Mouse (Mus musculus): Measurements from ENCODE around the gene Sat1. TPM values are rescaled to one million over a fixed set of nuclear protein-coding genes. Genes with fewer than 3 reads are reported as not detected.

The Sat1 gene
- 63.1 and 75.1 TPM in 2 replicates for polyA plus RNA-seq (2014; fragmentation: Nextera tagmentation; extraction: Ambion mirVana)

DNA sequence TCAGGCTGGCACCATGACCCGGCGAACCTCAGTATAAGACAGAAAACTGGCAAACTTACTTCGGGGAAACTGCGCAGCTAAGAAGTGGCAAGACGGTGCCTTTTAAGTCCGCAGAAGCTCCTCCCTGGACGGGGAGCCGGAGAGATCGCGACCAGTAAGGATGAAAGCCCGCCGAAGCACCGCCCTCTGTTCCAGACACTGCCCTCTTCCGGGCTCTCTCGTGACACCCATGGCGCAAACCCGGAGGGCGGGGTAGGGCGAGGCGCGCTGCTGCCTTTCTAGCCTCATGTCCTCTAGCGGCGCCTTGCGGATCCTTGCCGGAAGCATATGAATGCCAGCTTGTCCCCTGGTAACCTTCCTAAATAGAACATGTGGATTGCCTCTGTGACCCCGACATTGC, at the start of gene Sat1:
Gene Sat1 (minus strand): TSS at position 179 of the 400 bp plus-strand sequence.
- H3K9me3 ChIP-seq (ENCODE audit: control insufficient read depth, low read length) = no peaks in the 10 kb centered on the region
- H3K27me3 ChIP-seq (ENCODE audit: control insufficient read depth, insufficient read depth, low read length) = no peaks in the 10 kb centered on the region
- H3K4me2 ChIP-seq (ENCODE audit: low read depth, low read length) = peak within 1 kb of the TSS; percentile 48
- H3K36me3 ChIP-seq (ENCODE audit: control insufficient read depth, insufficient read depth, low read length) = no peaks in the 10 kb centered on the region
- no peak within 1 kb of the TSS; the same call in 1 of the 2 replicates for H3K9ac ChIP-seq (replicated peaks; ENCODE audit: low read depth, low read length)
- no peaks in the 10 kb centered on the region for H3K4me1 ChIP-seq (ENCODE audit: control insufficient read depth, insufficient read depth, low read length)
- peak within 1 kb of the TSS; percentile 44 for H3K4me3 ChIP-seq (ENCODE audit: low read depth, low read length)
- ATAC-seq (ENCODE audit: low read depth) = peak; percentile 99
- 12% methylated on average over 26 of the region's 26 CpGs for WGBS
- H3K27ac ChIP-seq (ENCODE audit: low read depth, low read length) = no peak within 1 kb of the TSS

DNA sequence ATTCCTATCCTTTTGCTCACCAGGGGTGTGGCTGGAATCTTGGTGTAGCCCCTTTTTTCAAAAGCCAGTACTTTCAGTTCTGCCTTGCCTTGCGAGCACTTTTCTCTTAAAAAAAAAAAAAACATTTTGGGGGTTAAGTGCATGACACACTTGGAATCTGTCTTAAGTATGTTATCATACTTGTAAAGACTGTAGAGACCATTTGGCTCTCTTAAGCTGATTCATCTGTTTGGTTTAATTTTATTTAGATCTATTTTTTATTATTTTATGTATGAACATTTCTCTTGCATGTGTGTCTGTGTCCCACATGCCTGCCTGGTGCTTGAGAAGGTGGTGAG, 46.6 kb upstream of the Sat1 start:
- Histone ChIP-seq H3K4me3 (ENCODE audit: low read depth, low read length) (peak overlapping the region; percentile 49), H3K27me3 (ENCODE audit: control insufficient read depth, insufficient read depth, low read length) (no peaks in the 10 kb centered on the region), H3K27ac (ENCODE audit: low read depth, low read length) (no peak overlapping the region), H3K9me3 (ENCODE audit: control insufficient read depth, low read length) (no peaks in the 10 kb centered on the region), H3K9ac (replicated peaks; ENCODE audit: low read depth, low read length) (peak overlapping the region; percentile 58), H3K36me3 (ENCODE audit: control insufficient read depth, insufficient read depth, low read length) (no peaks in the 10 kb centered on the region), H3K4me2 (ENCODE audit: low read depth, low read length) (peak overlapping the region; percentile 42), H3K4me1 (ENCODE audit: control insufficient read depth, insufficient read depth, low read length) (no peaks in the 10 kb centered on the region)
- no peak for ATAC-seq (ENCODE audit: low read depth)
- 64% methylated on average over 1 of the region's 1 CpGs for WGBS

DNA sequence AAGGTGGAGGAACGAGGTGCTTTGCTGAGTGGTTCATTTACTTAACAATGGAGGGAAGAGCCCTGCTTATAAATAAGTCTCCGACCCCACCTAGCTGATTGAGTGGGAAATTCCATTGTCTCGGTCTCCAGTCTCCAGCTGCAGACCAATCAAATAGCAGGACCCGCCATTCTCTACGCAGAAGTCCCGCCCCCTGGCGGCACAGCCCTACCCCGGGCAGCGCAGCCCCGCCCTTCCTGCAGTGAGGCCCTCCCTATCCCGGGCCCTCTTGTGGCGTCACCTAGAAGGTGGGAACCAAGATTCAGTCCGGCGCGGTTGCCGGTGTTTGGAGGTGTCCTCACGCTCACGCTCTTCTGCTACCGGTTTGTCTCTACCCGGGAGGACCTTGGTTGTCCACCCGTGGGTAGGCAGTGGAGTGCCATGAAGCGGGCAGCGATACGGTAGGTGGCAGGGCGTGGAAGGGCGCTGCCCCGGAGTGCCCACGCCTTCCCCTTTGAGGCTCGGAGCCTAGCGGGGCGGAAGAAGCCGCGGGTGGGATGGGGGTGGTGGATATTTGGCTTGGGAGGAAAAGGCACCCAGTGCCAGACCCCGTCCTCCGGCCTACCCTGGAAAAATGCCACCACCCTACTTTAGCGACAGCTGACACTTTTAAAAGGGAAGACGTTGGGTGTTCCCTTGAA, 46.1 kb upstream of the Sat1 start, which contains the start of gene Acot9:
Gene Acot9 (plus strand): TSS at position 209 of the 680 bp plus-strand sequence.
- Histone ChIP-seq H3K4me3 (ENCODE audit: low read depth, low read length) (peak within 1 kb of the TSS; percentile 49), H3K9me3 (ENCODE audit: control insufficient read depth, low read length) (no peaks in the 10 kb centered on the region), H3K4me2 (ENCODE audit: low read depth, low read length) (peak within 1 kb of the TSS; percentile 42), H3K27me3 (ENCODE audit: control insufficient read depth, insufficient read depth, low read length) (no peaks in the 10 kb centered on the region), H3K4me1 (ENCODE audit: control insufficient read depth, insufficient read depth, low read length) (no peaks in the 10 kb centered on the region), H3K36me3 (ENCODE audit: control insufficient read depth, insufficient read depth, low read length) (no peaks in the 10 kb centered on the region), H3K9ac (replicated peaks; ENCODE audit: low read depth, low read length) (peak within 1 kb of the TSS; percentile 58), H3K27ac (ENCODE audit: low read depth, low read length) (peak within 1 kb of the TSS; percentile 48; the same call in 1 of the 2 replicates)
- ATAC-seq (ENCODE audit: low read depth) = peak; percentile 100
- 16% methylated on average over 35 of the region's 37 CpGs for WGBS

DNA sequence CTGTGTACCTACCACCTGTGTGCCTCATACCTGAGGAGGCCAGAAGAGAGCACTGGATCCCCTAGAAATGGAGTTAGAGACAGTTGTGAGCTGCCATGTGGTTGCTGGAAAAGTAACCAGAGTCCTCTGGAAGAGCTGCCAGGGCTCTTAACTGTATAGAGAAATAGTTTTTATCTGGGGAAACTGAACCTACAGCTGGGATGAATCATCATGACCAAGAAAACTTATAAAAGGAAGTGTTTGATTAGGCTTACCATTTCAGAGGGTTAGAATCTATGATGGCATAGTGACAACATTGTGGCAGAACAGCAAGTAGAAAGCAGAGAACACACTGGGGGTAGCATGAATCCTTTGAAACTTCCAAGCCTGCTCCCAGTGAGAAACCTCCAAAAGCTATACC, 40.6 kb upstream of the Sat1 start:
- H3K4me3 ChIP-seq (ENCODE audit: low read depth, low read length) = no peak overlapping the region
- H3K4me2 ChIP-seq (ENCODE audit: low read depth, low read length) = no peak overlapping the region
- H3K9me3 ChIP-seq (ENCODE audit: control insufficient read depth, low read length) = no peaks in the 10 kb centered on the region
- H3K27ac ChIP-seq (ENCODE audit: low read depth, low read length) = no peak overlapping the region
- no peak overlapping the region for H3K9ac ChIP-seq (replicated peaks; ENCODE audit: low read depth, low read length)
- no peaks in the 10 kb centered on the region for H3K36me3 ChIP-seq (ENCODE audit: control insufficient read depth, insufficient read depth, low read length)
- ATAC-seq (ENCODE audit: low read depth) = no peak
- no peaks in the 10 kb centered on the region for H3K27me3 ChIP-seq (ENCODE audit: control insufficient read depth, insufficient read depth, low read length)
- no peaks in the 10 kb centered on the region for H3K4me1 ChIP-seq (ENCODE audit: control insufficient read depth, insufficient read depth, low read length)

DNA sequence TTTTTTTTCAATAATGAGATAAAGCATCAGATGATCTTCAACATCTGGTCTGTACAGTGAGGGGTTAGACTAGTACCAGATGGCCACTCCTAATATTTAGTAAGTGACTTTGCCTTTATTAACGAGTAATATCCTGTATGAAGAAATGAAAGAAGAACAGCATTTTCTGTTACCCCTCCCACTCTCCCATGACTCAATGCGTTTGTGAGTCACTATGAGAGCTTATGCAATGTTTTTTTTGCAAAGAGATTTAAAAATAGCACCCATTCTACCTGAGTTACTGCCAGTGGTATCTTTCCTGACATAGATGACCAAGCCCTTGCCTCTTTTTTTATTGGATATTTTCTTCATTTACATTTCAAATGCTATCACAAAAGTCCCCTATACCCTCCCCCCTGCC, 2.0 kb upstream of the Sat1 start:
- ATAC-seq (ENCODE audit: low read depth) = no peak
- no peak overlapping the region for H3K4me2 ChIP-seq (ENCODE audit: low read depth, low read length)
- no peaks in the 10 kb centered on the region for H3K27me3 ChIP-seq (ENCODE audit: control insufficient read depth, insufficient read depth, low read length)
- no peaks in the 10 kb centered on the region for H3K36me3 ChIP-seq (ENCODE audit: control insufficient read depth, insufficient read depth, low read length)
- no peak overlapping the region for H3K9ac ChIP-seq (replicated peaks; ENCODE audit: low read depth, low read length)
- 79% methylated on average over 2 of the region's 2 CpGs for WGBS
- no peaks in the 10 kb centered on the region for H3K9me3 ChIP-seq (ENCODE audit: control insufficient read depth, low read length)
- no peaks in the 10 kb centered on the region for H3K4me1 ChIP-seq (ENCODE audit: control insufficient read depth, insufficient read depth, low read length)
- no peak overlapping the region for H3K27ac ChIP-seq (ENCODE audit: low read depth, low read length)
- no peak overlapping the region for H3K4me3 ChIP-seq (ENCODE audit: low read depth, low read length)

DNA sequence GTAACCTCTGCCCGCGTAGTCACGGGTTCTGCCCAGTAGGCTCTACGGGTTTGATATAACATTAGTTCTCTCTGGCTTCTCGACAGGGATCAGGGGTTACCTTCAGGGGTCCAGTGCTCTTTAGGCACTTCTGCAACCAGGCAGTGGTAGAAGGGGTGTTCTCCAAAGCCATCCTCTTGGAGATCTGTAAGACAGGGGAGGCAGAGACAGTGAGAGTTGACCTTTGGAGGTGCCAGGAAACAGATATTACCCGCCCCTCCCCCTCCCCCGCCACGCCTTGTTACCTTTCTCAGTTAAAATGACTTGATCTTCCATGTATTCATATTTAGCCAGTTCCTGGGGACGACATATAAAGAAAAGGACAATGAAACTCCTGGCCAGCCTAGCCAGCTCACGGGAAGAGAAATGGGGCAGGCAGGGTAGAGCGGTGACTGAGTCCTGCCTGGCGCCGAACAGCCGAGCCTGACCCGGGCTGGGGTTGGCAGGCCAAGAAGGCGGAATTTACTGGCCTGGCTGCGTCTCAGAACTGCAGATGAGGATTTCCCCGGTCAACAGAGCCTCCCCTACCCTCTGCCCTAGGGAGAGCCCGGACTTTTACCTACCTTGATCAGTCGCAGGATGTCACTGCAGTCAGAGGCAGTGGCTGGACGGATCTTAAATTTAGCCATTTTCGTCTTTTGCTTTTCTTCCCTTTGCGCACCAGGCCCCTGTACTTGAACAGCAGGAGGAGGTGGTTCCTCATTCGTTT, 574 bp downstream of the Sat1 start:
- WGBS = 18% methylated on average over 22 of the region's 24 CpGs
- H3K4me2 ChIP-seq (ENCODE audit: low read depth, low read length) = peak overlapping the region; percentile 48
- H3K9me3 ChIP-seq (ENCODE audit: control insufficient read depth, low read length) = no peaks in the 10 kb centered on the region
- peak overlapping the region; percentile 44 for H3K4me3 ChIP-seq (ENCODE audit: low read depth, low read length)
- no peaks in the 10 kb centered on the region for H3K27me3 ChIP-seq (ENCODE audit: control insufficient read depth, insufficient read depth, low read length)
- peak; percentile 80 for ATAC-seq (ENCODE audit: low read depth)
- no peak overlapping the region; the same call in 1 of the 2 replicates for H3K9ac ChIP-seq (replicated peaks; ENCODE audit: low read depth, low read length)
- H3K27ac ChIP-seq (ENCODE audit: low read depth, low read length) = no peak overlapping the region
- no peaks in the 10 kb centered on the region for H3K4me1 ChIP-seq (ENCODE audit: control insufficient read depth, insufficient read depth, low read length)
- H3K36me3 ChIP-seq (ENCODE audit: control insufficient read depth, insufficient read depth, low read length) = no peaks in the 10 kb centered on the region

DNA sequence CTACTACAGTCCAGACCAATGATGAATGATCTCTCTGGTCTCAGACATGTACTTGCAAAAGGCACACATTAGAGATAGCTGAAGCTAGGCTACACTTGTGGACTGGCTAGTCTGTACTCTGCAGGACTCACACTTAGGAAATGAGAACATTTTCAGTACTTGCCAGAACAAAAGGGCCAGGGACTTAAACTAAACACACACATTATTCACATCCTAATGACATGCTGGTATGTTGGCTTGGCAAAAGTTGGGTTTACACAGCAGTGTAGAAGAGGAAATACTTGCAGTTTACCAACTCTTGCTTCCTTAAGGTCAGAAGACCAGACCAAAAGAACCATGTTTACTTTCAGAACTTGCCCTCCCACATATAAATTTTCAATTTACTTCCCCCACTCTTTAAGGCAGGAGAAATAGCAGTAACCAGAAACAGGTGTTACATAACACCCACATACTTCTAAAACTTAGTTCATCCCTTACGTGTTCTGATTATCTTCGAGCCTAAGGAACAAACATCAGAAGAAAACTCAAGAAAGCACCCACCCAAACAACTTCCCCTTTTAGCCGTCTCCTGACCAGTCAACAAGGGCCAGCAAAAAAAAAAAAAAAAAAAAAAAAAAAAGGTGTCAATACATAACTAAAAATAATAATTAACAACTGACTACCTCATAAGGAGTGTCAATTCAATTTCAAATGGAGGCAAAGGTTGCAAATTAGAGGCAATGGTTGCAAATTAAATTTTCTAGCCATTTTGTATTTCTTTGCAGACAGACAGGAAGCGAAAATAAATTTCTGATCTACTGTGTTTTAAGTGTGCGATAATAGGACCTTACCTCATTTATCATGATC, 1.7 kb downstream of the Sat1 start:
- Histone ChIP-seq H3K4me2 (ENCODE audit: low read depth, low read length) (no peak overlapping the region), H3K4me3 (ENCODE audit: low read depth, low read length) (no peak overlapping the region)

DNA sequence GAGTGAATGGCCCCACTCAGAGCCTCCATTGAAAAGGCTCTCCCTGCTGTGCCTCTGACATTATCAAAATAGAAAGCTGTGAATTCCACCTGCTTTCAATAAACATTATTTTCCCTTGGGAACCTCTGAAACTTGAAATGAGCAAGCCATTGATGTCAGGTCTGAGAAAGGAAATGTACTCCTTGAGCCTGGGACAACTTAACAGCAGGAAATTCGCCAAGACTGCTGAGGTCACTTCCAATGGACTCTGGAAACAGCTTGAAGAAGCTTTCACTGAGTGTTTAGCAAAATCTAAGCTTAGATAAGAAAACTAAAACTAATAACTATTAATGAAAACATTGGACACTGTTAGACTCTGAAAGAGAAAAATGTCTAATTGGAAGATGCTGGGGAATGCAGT, 7.6 kb downstream of the Sat1 start:
- Histone ChIP-seq H3K4me2 (ENCODE audit: low read depth, low read length) (no peak overlapping the region), H3K4me1 (ENCODE audit: control insufficient read depth, insufficient read depth, low read length) (no peaks in the 10 kb centered on the region), H3K27ac (ENCODE audit: low read depth, low read length) (no peak overlapping the region), H3K9me3 (ENCODE audit: control insufficient read depth, low read length) (no peaks in the 10 kb centered on the region), H3K27me3 (ENCODE audit: control insufficient read depth, insufficient read depth, low read length) (no peaks in the 10 kb centered on the region), H3K36me3 (ENCODE audit: control insufficient read depth, insufficient read depth, low read length) (no peaks in the 10 kb centered on the region), H3K9ac (replicated peaks; ENCODE audit: low read depth, low read length) (no peak overlapping the region), H3K4me3 (ENCODE audit: low read depth, low read length) (no peak overlapping the region)
- no peak for ATAC-seq (ENCODE audit: low read depth)
- WGBS = 19% methylated on average over 1 of the region's 1 CpGs

More for the DNA sequence above, 1.7 kb downstream of the Sat1 start:
- Histone ChIP-seq H3K4me1 (ENCODE audit: control insufficient read depth, insufficient read depth, low read length) (no peaks in the 10 kb centered on the region), H3K9me3 (ENCODE audit: control insufficient read depth, low read length) (no peaks in the 10 kb centered on the region), H3K27ac (ENCODE audit: low read depth, low read length) (no peak overlapping the region), H3K9ac (replicated peaks; ENCODE audit: low read depth, low read length) (no peak overlapping the region), H3K27me3 (ENCODE audit: control insufficient read depth, insufficient read depth, low read length) (no peaks in the 10 kb centered on the region), H3K36me3 (ENCODE audit: control insufficient read depth, insufficient read depth, low read length) (no peaks in the 10 kb centered on the region)
- WGBS = 95% methylated on average over 5 of the region's 5 CpGs
- ATAC-seq (ENCODE audit: low read depth) = no peak
